Mouse (Mus musculus) lung, adult 2 months (tissue): ENCODE measurements at regions not wholly inside any gene's neighbourhood (a gene's known extent, or its start where the extent isn't known, plus 50 kb on each side); places are given as distances from the start of the nearest gene placed in this dataset.

Experiments used
- CTCF ChIP-seq: fragments of 200-500 bp; IDR thresholded peaks from 2 replicates; pipeline ENCODE4 v1.5.1; 2011; ENCODE audit warnings: mild to moderate bottlenecking, low read length, control low read depth; ENCODE audit not compliant: insufficient read depth
- POLR2A ChIP-seq: fragments of 200-500 bp; IDR thresholded peaks from 2 replicates; pipeline ENCODE4 v1.6.1; 2011; ENCODE audit warnings: low read depth, mild to moderate bottlenecking, control low read depth, low read length, borderline replicate concordance; ENCODE audit errors: extremely low read depth

- TF ChIP-seq POLR2A, result no peak
- TF ChIP-seq CTCF, result no peak
These were observed 197.7 kb downstream of the Gm5447 start for GRCm38 (mm10) chr13:31171751-31172150.
